Mouse (Mus musculus) thymus, adult 2 months (tissue): ENCODE results near the gene Serpinh1. TPM values are rescaled to one million over a fixed set of nuclear protein-coding genes. Genes with fewer than 3 reads are reported as not detected.
"Not testable (repeated sequence)": the region's sequence is repeated elsewhere in the genome, so short reads cannot be mapped to it uniquely, and the experiment has no call there.

Experiments
- DNase-seq: peaks from one replicate; pipeline ENCODE4 v3.0.0; 2021
- H3K27ac ChIP-seq: fragments of 200-500 bp; 2 replicates; pipeline ENCODE4 v1.5.1; 2012; ENCODE audit warnings: low read length, control low read depth; ENCODE audit not compliant: control insufficient read depth, insufficient read depth
- H3K27me3 ChIP-seq: fragments of 200-500 bp; 2 replicates; pipeline ENCODE4 v1.6.1; 2012; ENCODE audit warnings: mild to moderate bottlenecking, low read length, moderate library complexity, mixed read lengths; ENCODE audit not compliant: control insufficient read depth, insufficient read depth
- H3K36me3 ChIP-seq: fragments of 200-500 bp; 2 replicates; pipeline ENCODE4 v1.6.1; 2012; ENCODE audit warnings: mild to moderate bottlenecking, low read length, moderate library complexity; ENCODE audit not compliant: control insufficient read depth, insufficient read depth
- H3K4me1 ChIP-seq: fragments of 200-500 bp; replicated peaks from 2 replicates; pipeline ENCODE4 v1.6.1; 2012; ENCODE audit warnings: low read length; ENCODE audit not compliant: control insufficient read depth, insufficient read depth
- H3K4me3 ChIP-seq: fragments of 200-500 bp; 2 replicates; pipeline ENCODE4 v1.5.1; 2012; ENCODE audit warnings: mild to moderate bottlenecking, low read length, control low read depth, moderate library complexity; ENCODE audit not compliant: control insufficient read depth, insufficient read depth
- CTCF ChIP-seq: fragments of 200-500 bp; IDR thresholded peaks from 2 replicates; pipeline ENCODE4 v1.5.1; 2012; ENCODE audit warnings: mild to moderate bottlenecking, control low read depth, low read length, moderate library complexity, borderline replicate concordance; ENCODE audit not compliant: control insufficient read depth, poor library complexity, insufficient read depth; ENCODE audit errors: extremely low read depth
- POLR2A ChIP-seq: fragments of 200-500 bp; IDR thresholded peaks from 2 replicates; pipeline ENCODE4 v1.6.1; 2012; ENCODE audit warnings: mild to moderate bottlenecking, low read length, control low read depth, moderate library complexity; ENCODE audit not compliant: control insufficient read depth, poor library complexity, insufficient read depth; ENCODE audit errors: extremely low read depth
- WGBS: fragments of 180-500 bp; shearing (Covaris S2); methylation state at CpG from one replicate; pipeline ENCODE4 v1.1.7; 2018; 5-methylcytosine and 5-hydroxymethylcytosine counted together
- polyA plus RNA-seq: library from polyadenylated mRNA; depleted of rRNA; stranded (reverse); fragments of >200 nt; gene quantifications from 2 replicates; pipeline ENCODE4 v1.2.3, GENCODE M21; 2012

Serpinh1 gene
- polyA plus RNA-seq, 1 experiment = 66.1 TPM

GRCm38 (mm10) chr7:99378870-99379269 is 25.8 kb upstream of the Serpinh1 start:
- no peak overlapping the region for H3K27ac ChIP-seq
- peaks cover 8% of the 10 kb centered on the region; the same call in 1 of the 2 replicates for H3K27me3 ChIP-seq
- no peaks in the 10 kb centered on the region for H3K36me3 ChIP-seq
- TF ChIP-seq POLR2A = no peak
- TF ChIP-seq CTCF = no peak
- peaks cover 19% of the 10 kb centered on the region for H3K4me1 ChIP-seq
- no peak overlapping the region for H3K4me3 ChIP-seq
- DNase-seq = no peak
- 91% methylated on average over 8 of the region's 8 CpGs for WGBS

GRCm38 (mm10) chr7:99375455-99375854 is 22.4 kb upstream of the Serpinh1 start:
- WGBS = 5% methylated on average over 4 of the region's 4 CpGs
- Histone ChIP-seq H3K4me1 (peaks cover 2% of the 10 kb centered on the region), H3K4me3 (no peak overlapping the region), H3K27me3 (no peaks in the 10 kb centered on the region), H3K36me3 (no peaks in the 10 kb centered on the region), H3K27ac (no peak overlapping the region)
- peak; percentile 82 for DNase-seq
- no peak for TF ChIP-seq POLR2A
- no peak for TF ChIP-seq CTCF

GRCm38 (mm10) chr7:99374325-99374724 is 21.3 kb upstream of the Serpinh1 start:
- H3K27me3 ChIP-seq, H3K27ac ChIP-seq, DNase-seq, H3K36me3 ChIP-seq, H3K4me1 ChIP-seq, H3K4me3 ChIP-seq: not testable (repeated sequence)
- WGBS = 72% methylated on average over 3 of the region's 3 CpGs

GRCm38 (mm10) chr7:99366716-99367115 is 13.7 kb upstream of the Serpinh1 start:
- TF ChIP-seq POLR2A (no peak), CTCF (no peak)
- no peak overlapping the region for H3K27ac ChIP-seq
- H3K4me1 ChIP-seq = no peaks in the 10 kb centered on the region
- no peak overlapping the region for H3K4me3 ChIP-seq
- no peaks in the 10 kb centered on the region for H3K27me3 ChIP-seq
- WGBS = 90% methylated on average over 6 of the region's 6 CpGs
- no peaks in the 10 kb centered on the region for H3K36me3 ChIP-seq
- no peak for DNase-seq

- no peaks in the 10 kb centered on the region for H3K27me3 ChIP-seq
- no peaks in the 10 kb centered on the region for H3K36me3 ChIP-seq
- H3K27ac ChIP-seq = no peak overlapping the region
- no peak overlapping the region for H3K4me3 ChIP-seq
- H3K4me1 ChIP-seq = peaks cover 2% of the 10 kb centered on the region; the same call in 1 of the 2 replicates
- TF ChIP-seq CTCF (no peak), POLR2A (no peak)
- DNase-seq = peak; percentile 38
- WGBS = 2% methylated on average over 5 of the region's 5 CpGs
Measured at GRCm38 (mm10) chr7:99365069-99365468, 12.0 kb upstream of the Serpinh1 start.

- WGBS = 89% methylated on average over 2 of the region's 2 CpGs
Measured at GRCm38 (mm10) chr7:99362137-99362536, 9.1 kb upstream of the Serpinh1 start.

GRCm38 (mm10) chr7:99360803-99361414 is 7.9 kb upstream of the Serpinh1 start:
- Histone ChIP-seq H3K36me3 (no peaks in the 10 kb centered on the region), H3K27ac (no peak overlapping the region), H3K4me1 (peaks cover 2% of the 10 kb centered on the region; the same call in 1 of the 2 replicates), H3K4me3 (no peak overlapping the region), H3K27me3 (no peaks in the 10 kb centered on the region)
- TF ChIP-seq CTCF (no peak), POLR2A (no peak)
- DNase-seq = no peak
- 52% methylated on average over 8 of the region's 8 CpGs for WGBS

More at GRCm38 (mm10) chr7:99362137-99362536, 9.1 kb upstream of the Serpinh1 start:
- H3K36me3 ChIP-seq = no peaks in the 10 kb centered on the region
- TF ChIP-seq POLR2A (no peak), CTCF (no peak)
- H3K4me3 ChIP-seq = no peak overlapping the region
- peaks cover 2% of the 10 kb centered on the region; the same call in 1 of the 2 replicates for H3K4me1 ChIP-seq
- no peak overlapping the region for H3K27ac ChIP-seq
- no peak for DNase-seq
- no peaks in the 10 kb centered on the region for H3K27me3 ChIP-seq
